Mouse (Mus musculus) cerebellum, adult 11-12 months (tissue): ENCODE results near the gene Pgs1.

ENCODE experiments used
- DNase-seq: peaks from one replicate; pipeline ENCODE4 v3.0.0; 2022

Gene Pgs1

DNA sequence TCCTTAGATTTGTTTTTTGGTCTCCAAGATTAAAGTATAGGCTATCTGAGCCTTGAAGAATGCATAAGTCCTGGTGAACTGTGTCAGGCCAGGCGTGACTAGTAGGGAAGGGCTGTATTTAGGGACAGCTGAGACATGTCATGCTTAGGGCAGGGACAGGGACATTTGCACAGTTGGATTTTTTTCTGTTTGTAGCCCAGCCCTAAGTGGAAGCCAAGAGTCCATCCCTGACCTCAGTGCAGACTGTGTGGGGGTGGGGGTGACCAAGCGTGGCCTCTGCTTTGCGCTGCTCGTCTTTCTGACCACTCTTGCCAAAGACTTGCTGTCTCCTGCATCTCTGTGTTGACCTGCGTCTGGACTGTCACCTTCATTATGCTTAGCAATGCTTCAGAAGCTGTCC lies 18.1 kb downstream of the Pgs1 start:
- DNase-seq, result no peak

DNA sequence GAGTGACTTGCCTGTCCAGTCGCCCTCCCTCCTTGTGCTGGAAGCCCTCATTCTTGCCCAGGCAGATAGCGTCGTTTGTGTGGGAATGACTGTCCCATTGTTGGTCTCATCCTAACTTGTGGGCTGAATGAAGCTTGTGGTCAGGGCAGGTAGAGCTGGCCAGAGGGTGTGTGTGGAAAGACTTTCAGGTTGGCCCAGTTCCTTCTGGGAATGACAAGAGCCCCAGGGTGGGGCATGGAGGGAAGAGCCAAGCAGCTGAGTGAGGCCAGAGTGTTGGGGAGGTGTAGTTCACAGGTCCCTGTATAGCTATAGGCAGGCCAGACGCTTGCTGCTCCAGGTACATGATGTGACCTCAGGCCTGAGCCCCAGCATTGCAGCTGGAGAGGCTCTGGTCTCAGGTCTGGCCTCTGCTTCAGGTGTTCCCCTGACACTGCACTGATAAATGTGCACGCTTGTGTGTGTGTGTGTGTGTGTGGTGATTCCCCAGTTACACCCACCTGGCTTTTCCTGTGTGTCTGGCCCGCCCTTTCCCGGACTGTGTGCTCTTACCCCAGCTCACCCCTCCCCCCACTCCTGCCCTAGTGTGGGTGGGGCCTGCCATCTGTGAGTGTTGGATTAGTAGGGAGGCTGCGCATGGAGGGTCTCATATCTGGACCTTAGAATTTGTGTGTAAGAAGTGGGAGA lies 21.5 kb downstream of the Pgs1 start:
- DNase-seq, result no peak

GRCm38 (mm10) chr11:118008144-118008805 lies 22.2 kb downstream of the Pgs1 start:
- DNase-seq, result no peak

GRCm38 (mm10) chr11:118008843-118009242 lies 22.8 kb downstream of the Pgs1 start:
- DNase-seq, result no peak

DNA sequence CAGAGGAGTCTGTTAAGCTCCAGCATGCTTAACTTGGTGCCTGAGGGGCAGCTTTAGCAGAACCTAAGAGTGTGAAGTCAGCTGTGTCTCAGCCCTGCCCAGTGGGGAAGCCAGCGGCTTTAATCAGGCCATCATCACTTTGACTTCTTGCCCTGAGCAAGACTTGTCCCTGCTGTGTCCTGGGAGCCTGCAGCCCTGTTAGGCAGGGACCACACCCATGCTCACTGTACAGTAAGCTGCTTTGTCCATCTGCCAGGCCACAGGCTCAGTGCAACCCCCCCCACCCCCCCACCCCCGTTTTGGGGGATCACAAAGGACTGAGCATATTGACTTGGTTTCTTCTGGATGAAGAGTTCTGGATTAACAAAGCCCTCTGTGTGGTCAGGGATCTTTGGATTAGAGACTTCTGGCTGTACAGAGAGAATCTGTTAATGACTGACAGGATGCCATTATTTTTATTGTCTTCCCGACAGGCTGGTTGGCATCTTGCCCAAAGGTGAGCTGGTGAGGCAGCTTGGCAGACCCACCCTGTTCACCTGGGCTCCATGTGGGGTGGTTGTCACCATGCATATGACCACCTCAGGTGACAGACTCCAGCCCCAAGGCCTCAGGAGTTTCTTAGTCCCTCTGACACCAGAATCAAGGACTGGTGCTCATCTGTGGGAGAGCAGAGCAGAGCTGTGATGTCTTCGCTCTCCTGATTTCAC lies 23.9 kb downstream of the Pgs1 start:
- no peak for DNase-seq

GRCm38 (mm10) chr11:118012595-118012994 lies 26.5 kb downstream of the Pgs1 start:
- no peak for DNase-seq

GRCm38 (mm10) chr11:118013339-118013738 lies 27.2 kb downstream of the Pgs1 start:
- DNase-seq, result no peak

DNA sequence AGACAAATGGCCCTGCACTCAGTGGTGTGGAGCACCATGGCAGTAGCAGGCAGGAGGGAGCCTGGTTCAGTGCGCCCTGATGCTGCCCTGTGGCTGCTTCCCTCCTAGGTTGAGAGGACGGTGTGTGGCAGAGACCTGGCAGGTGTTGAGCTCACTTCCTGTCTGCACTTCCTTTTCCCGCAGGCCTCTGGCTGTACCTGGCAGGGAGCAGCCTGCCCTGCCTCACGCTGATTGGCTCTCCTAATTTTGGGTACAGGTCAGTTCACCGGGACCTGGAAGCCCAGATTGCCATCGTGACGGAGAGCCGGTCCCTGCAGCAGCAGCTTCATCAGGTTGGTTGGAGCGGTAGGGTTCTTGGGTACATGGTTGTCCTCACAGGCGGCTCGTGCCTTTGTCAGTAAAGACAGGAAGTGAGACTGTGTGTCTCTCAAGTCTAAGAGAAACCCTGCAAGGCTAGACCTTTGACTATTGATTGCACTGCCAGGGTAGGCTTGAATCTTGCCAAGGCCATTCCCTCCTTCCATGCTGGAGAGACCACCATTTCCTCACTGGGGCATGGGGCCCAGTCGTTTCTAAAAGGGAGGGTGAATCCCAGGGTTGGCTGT lies 28.4 kb downstream of the Pgs1 start:
- DNase-seq, result no peak

- DNase-seq, result no peak
Measured at GRCm38 (mm10) chr11:118015381-118016145, 29.5 kb downstream of the Pgs1 start.

DNA sequence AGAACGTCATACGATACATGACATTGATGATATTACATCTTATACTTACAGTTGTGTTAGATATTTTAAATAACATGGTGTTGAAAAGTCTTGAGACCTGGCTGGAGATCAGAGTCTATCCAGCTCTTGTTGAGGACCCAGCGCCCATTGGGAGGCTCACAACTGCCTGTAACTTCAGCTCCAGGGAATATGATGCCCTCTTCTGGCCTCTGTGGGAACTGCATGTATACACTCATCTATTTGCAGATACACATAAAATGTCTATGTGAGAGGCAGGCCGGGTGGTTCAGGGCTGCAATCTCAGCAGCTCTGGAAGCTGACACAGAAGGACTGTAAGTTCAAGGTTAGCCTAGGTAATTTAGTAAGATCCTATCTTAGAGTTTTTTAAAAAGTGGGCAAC lies 32.2 kb downstream of the Pgs1 start:
- no peak for DNase-seq

DNA sequence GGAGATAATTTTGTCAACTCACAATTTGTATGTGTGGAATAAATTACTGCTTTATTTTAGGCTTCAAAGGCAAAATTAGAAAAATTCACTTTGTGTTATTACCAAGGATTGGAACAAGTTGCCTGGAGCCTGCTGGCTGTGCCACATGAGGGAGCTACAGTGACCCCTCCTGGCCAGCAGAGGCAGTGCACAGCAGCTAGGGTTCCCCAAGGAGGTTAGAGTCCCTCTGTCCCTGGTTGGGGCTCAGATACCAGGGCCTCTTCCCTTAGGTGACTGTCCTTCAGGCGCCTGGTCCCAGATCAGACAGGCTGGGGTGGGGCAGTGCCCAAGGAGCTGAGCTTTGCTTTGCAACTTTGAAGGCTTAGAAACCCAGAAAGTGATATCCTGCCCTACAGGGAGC lies 35.7 kb downstream of the Pgs1 start:
- DNase-seq, result peak; percentile 53

DNA sequence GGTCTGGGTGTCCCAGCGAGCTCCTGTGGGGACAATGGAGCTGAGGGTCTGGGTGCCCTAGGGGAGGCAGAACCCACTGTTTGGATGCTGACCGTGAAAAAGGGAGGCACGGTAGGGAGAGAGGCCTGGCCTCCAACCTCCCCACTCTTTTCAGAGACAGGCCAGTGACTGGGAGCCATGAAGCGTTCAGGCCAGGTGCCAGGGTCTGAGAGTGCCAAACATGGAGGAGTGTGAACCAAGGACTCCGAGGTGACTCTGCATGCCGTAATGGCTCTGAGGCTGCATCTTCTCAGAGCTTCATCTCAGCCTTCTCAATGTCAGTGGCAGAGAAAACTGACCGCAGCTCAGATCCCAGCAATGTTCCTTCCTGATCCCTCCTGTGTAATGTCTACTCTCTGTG lies 37.4 kb downstream of the Pgs1 start:
- DNase-seq, result no peak

DNA sequence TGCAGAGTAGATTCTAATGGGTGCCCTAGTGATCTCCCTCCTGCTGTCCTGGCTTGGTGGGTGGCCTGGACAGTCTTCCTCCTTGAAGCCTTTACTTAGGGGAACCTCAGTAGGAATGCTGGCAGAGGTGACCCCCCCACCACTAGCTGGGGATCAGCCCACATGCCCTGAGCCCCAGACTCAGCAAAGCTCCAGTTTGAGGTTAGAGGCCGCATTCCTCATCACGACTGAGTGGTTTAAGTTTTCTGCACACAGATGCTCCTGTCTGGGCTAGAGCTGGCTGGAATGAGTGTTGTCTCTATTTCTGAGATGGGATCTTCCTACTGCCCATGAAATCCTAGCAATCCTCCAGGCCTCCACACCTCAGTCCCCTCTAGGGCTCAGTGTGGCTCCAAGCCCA lies 38.0 kb downstream of the Pgs1 start:
- no peak for DNase-seq

DNA sequence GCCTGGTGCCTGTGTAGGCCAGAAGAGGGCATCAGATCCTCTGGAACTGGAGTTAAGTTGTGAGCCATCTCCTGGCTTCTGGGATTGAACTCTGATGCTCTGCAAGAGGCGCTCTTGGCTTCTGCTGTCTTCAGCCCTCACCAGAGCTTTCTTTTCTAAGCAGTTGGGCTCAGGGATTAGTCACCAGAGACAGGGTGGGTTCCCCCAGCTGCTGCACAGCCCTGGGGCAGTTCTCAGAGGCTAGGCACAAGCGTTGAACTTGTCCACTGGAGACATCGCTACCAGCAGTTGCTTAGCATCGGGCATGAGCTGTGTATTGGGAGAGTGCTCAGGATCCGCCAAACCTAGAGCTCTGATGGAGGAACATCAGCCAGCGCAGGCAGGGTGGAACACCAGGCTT lies 43.1 kb downstream of the Pgs1 start:
- DNase-seq, result no peak

DNA sequence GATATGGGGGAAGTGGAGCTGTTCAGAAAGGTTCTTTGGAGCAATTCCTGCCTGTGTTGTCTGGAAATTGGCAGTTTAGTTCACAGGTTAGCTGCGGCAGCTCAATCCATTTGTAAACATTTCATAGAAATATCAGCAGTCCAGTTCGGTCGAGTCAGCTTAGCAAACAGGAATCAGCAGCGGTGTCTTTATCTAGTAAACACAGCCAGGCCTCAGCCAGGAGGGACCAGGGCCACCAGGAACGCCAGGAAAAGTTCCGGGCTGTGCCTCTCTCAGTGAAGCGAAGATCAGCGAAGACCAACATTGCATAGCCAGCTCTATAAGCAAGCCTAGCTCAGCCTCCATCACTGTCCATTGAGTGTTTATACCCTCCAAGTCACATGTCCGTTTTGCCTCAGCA lies 45.0 kb downstream of the Pgs1 start:
- no peak for DNase-seq

DNA sequence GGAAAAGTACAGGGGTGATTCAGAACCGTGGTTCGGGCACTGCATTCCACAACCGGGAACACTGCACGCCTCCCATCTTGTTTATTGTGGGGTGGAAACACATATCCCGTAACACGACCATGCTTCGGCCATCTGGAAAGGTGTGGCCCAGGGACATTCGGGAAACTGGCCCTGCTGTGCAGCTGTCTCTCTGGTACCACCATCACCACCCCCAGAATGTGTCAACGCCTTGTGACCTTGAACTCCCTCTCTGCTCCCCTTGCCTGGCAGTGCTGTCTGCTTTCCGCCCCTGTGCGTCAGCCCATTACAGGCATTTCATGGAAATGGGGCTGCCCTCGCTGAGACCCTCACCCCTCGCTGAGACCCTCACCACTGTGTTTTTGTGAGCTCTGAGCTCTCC lies 48.3 kb downstream of the Pgs1 start:
- DNase-seq, result no peak

- DNase-seq, result no peak
Measured at GRCm38 (mm10) chr11:118035068-118035467, 49.0 kb downstream of the Pgs1 start.

- DNase-seq, result no peak
Measured at GRCm38 (mm10) chr11:118042791-118043190, 56.7 kb downstream of the Pgs1 start.

GRCm38 (mm10) chr11:118043293-118043907 lies 57.3 kb downstream of the Pgs1 start:
- peak; percentile 42 for DNase-seq

DNA sequence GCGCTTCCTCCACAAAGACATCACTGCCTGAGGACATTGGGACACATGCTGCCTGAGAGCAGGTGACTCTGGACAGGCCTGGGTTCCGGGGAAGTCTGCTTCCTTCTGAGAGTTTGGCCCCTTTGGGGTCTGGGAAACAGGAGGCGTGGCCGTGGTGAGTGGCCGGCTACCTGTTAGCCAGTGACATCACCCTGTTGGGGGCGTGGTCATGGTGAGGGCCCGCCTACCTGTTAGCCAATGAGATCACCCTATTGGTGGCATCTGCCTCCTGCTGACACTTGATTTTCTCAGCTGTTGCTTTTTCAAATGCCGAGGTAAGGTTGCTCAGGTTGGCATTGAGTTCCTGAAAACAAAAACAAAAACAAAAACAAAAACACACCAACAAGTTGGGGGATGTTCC lies 63.5 kb downstream of the Pgs1 start:
- DNase-seq, result no peak

DNA sequence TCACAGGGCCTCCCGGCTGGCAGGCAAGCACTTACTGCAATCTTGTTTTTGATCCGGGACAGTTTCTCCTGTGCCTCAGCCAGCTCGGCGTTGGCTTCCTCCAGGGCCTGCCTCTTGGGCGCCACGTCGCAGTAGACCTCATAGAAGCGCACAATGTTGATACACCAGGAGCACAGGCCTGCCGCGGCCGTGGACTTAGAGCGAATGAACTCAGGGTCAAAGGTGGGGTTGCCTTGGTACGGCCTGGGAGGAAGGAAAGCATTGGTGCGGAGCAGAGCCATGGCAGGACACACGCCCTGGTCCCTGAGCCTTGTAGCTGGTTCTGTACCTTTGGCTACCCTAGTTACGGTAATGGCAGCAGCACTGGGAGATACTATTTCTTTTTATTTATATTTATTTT lies 64.1 kb downstream of the Pgs1 start:
- DNase-seq, result no peak

DNA sequence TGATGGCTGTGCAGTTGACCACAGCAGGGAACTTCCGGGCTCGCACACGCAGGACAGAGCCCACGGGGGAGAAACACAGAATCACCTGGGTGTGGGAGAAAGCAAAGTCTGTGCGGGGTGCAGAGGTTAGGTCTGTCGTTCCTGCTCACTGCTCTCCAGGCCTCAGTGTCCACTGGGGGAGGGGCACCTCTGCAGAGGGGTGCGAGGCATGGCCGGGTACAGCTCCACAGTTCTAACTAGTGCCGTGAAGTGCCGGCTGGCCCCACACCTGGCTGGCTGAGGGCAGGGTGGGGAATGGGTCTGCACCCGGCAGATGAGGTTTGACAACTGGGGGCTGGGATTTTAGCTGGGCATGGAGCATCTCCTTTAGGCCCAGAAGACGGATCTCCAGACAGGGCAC lies 72.3 kb downstream of the Pgs1 start:
- DNase-seq, result no peak

DNA sequence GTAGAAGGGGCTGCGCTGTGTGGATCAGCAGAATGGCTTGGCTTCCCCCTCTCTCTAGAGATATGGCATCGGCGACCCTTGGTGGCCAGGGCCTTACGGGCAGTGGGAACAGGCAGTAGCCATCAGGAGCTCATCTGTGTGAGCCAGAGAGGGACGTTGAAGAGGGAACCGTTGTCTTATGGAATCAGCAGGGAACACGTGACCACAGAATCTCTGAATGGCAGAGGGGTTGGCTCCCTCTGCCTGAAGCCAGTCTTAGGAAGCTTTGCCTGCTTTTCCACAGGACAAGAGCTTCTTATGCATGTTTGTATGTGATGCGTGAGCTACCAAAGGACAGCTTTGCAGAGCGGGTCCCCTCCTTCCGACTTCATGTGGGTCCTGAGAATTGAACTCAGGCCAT lies 72.8 kb downstream of the Pgs1 start:
- DNase-seq, result no peak
